Mouse (Mus musculus): Measurements from ENCODE around the gene Ficd. TPM values are rescaled to one million over a fixed set of nuclear protein-coding genes. Genes with fewer than 3 reads are reported as not detected.

The Ficd gene
- total and polyA plus RNA-seq, 3 experiments: 7.2 to 9.3 (median 8.7) TPM

GRCm38 (mm10) chr5:113772450-113772895, 36.9 kb downstream of the Ficd start, which contains the start of the genes Sart3 and Iscu:
Gene Sart3 (minus strand): TSS chr5:113772510.
Gene Iscu (plus strand): TSS chr5:113772748.
- Histone ChIP-seq H3K36me3 (ENCODE audit: control insufficient read depth, insufficient read depth, low read length) (no peaks in the 10 kb centered on the region), H3K27ac (peak within 1 kb of the TSS; percentile 100), H3K4me1 (ENCODE audit: control insufficient read depth, insufficient read depth, low read length) (no peaks in the 10 kb centered on the region), H3K4me3 (peak within 1 kb of the TSS; percentile 96), H3K79me2 (replicated peaks; ENCODE audit: control insufficient read depth, insufficient read depth, low read length) (peaks cover 13% of the 10 kb centered on the region), H3K27me3 (ENCODE audit: control insufficient read depth, insufficient read depth, low read length) (no peaks in the 10 kb centered on the region), H3K9ac (ENCODE audit: low read depth, low read length) (peak within 1 kb of the TSS; percentile 91)
- TF ChIP-seq POLR2A (IDR thresholded peaks at IDR 0.05; ENCODE audit: insufficient read depth, low read depth, low read length) (peak; percentile 64), CTCF (IDR thresholded peaks at IDR 0.05) (no peak), EP300 (IDR thresholded peaks at IDR 0.05; ENCODE audit: insufficient read depth, low read depth, low read length) (peak; percentile 71; the same call in 1 of the 2 replicates)
- intact Hi-C loops (cut with DNase I): loop anchor here (5.0 kb wide), 3 partner anchors 180 to 670 kb away; partner anchors contain the start of genes Mmab, Mvk and Ssh1
- peak; percentile 97 to 98 for DNase-seq
- WGBS: under 1% methylated on average over 48 of the region's 49 CpGs

GRCm38 (mm10) chr5:113772905-113773519, 37.4 kb downstream of the Ficd start:
- Histone ChIP-seq H3K27ac (peak overlapping the region; percentile 82), H3K4me3 (peak overlapping the region; percentile 96), H3K36me3 (ENCODE audit: control insufficient read depth, insufficient read depth, low read length) (no peaks in the 10 kb centered on the region), H3K27me3 (ENCODE audit: control insufficient read depth, insufficient read depth, low read length) (no peaks in the 10 kb centered on the region), H3K79me2 (replicated peaks; ENCODE audit: control insufficient read depth, insufficient read depth, low read length) (peaks cover 12% of the 10 kb centered on the region), H3K9ac (ENCODE audit: low read depth, low read length) (peak overlapping the region; percentile 86), H3K4me1 (ENCODE audit: control insufficient read depth, insufficient read depth, low read length) (no peaks in the 10 kb centered on the region)
- intact Hi-C loops (cut with DNase I): loop anchor here (5.0 kb wide), 3 partner anchors 179 to 669 kb away; partner anchors contain the start of genes Mmab, Mvk and Ssh1
- under 1% methylated on average over 21 of the region's 38 CpGs for WGBS
- TF ChIP-seq POLR2A (IDR thresholded peaks at IDR 0.05; ENCODE audit: insufficient read depth, low read depth, low read length): no peak
- no peak for TF ChIP-seq CTCF (IDR thresholded peaks at IDR 0.05)
- no peak for TF ChIP-seq EP300 (IDR thresholded peaks at IDR 0.05; ENCODE audit: insufficient read depth, low read depth, low read length)
- DNase-seq: no peak

GRCm38 (mm10) chr5:113773664-113774063, 38.1 kb downstream of the Ficd start:
- under 1% methylated on average over 7 of the region's 7 CpGs for WGBS
- Histone ChIP-seq H3K9ac (ENCODE audit: low read depth, low read length) (no peak overlapping the region), H3K4me1 (ENCODE audit: control insufficient read depth, insufficient read depth, low read length) (no peaks in the 10 kb centered on the region), H3K4me3 (peak overlapping the region; percentile 96), H3K79me2 (replicated peaks; ENCODE audit: control insufficient read depth, insufficient read depth, low read length) (peaks cover 9% of the 10 kb centered on the region), H3K27me3 (ENCODE audit: control insufficient read depth, insufficient read depth, low read length) (no peaks in the 10 kb centered on the region), H3K27ac (peak overlapping the region; percentile 82), H3K36me3 (ENCODE audit: control insufficient read depth, insufficient read depth, low read length) (no peaks in the 10 kb centered on the region)
- intact Hi-C loops (cut with DNase I): loop anchor here (1.0 to 5.0 kb wide), 4 partner anchors 42 to 669 kb away; partner anchors contain the start of genes Mmab, Mvk and Ssh1
- TF ChIP-seq POLR2A (IDR thresholded peaks at IDR 0.05; ENCODE audit: insufficient read depth, low read depth, low read length) (no peak), CTCF (IDR thresholded peaks at IDR 0.05) (peak; percentile 97), EP300 (IDR thresholded peaks at IDR 0.05; ENCODE audit: insufficient read depth, low read depth, low read length) (peak; percentile 83)
- DNase-seq: peak; percentile 86 to 91

- H3K27me3 ChIP-seq (ENCODE audit: control insufficient read depth, insufficient read depth, low read length): no peaks in the 10 kb centered on the region
- intact Hi-C loops (cut with DNase I): no loop called here
- no peaks in the 10 kb centered on the region for H3K36me3 ChIP-seq (ENCODE audit: control insufficient read depth, insufficient read depth, low read length)
- H3K9ac ChIP-seq (ENCODE audit: low read depth, low read length): no peak overlapping the region
- 89% methylated on average over 10 of the region's 10 CpGs for WGBS
- H3K27ac ChIP-seq: no peak overlapping the region
- H3K79me2 ChIP-seq (replicated peaks; ENCODE audit: control insufficient read depth, insufficient read depth, low read length): peaks cover 5% of the 10 kb centered on the region
- H3K4me3 ChIP-seq: no peak overlapping the region
- no peak for DNase-seq
- TF ChIP-seq POLR2A (IDR thresholded peaks at IDR 0.05; ENCODE audit: insufficient read depth, low read depth, low read length): no peak
- TF ChIP-seq CTCF (IDR thresholded peaks at IDR 0.05): no peak
- TF ChIP-seq EP300 (IDR thresholded peaks at IDR 0.05; ENCODE audit: insufficient read depth, low read depth, low read length): no peak
- no peaks in the 10 kb centered on the region for H3K4me1 ChIP-seq (ENCODE audit: control insufficient read depth, insufficient read depth, low read length)
Observed at GRCm38 (mm10) chr5:113775585-113775984, 40.0 kb downstream of the Ficd start.

- Histone ChIP-seq H3K4me1 (ENCODE audit: control insufficient read depth, insufficient read depth, low read length) (no peaks in the 10 kb centered on the region), H3K9ac (ENCODE audit: low read depth, low read length) (no peak overlapping the region), H3K36me3 (ENCODE audit: control insufficient read depth, insufficient read depth, low read length) (no peaks in the 10 kb centered on the region), H3K27ac (no peak overlapping the region; the same call in 1 of the 2 replicates), H3K4me3 (no peak overlapping the region), H3K27me3 (ENCODE audit: control insufficient read depth, insufficient read depth, low read length) (no peaks in the 10 kb centered on the region), H3K79me2 (replicated peaks; ENCODE audit: control insufficient read depth, insufficient read depth, low read length) (peaks cover under 1% of the 10 kb centered on the region)
- intact Hi-C loops (cut with DNase I): no loop called here
- WGBS: 90% methylated on average over 15 of the region's 15 CpGs
- peak in 1 of 2 experiments; percentile 35 for DNase-seq
- TF ChIP-seq EP300 (IDR thresholded peaks at IDR 0.05; ENCODE audit: insufficient read depth, low read depth, low read length) (no peak), POLR2A (IDR thresholded peaks at IDR 0.05; ENCODE audit: insufficient read depth, low read depth, low read length) (no peak), CTCF (IDR thresholded peaks at IDR 0.05) (no peak)
Observed at GRCm38 (mm10) chr5:113776128-113776895, 40.7 kb downstream of the Ficd start.
